Mouse (Mus musculus): ENCODE measurements at regions not wholly inside any gene's neighbourhood (a gene's known extent, or its start where the extent isn't known, plus 50 kb on each side); places are given as distances from the start of the nearest gene placed in this dataset.

- H3K36me3 ChIP-seq (ENCODE audit: control insufficient read depth, insufficient read depth, low read length), result no peaks in the 10 kb centered on the region
- ATAC-seq (replicated peaks; ENCODE audit: low FRiP score, low TSS enrichment, low read depth), result no peak
- no peaks in the 10 kb centered on the region for H3K9me3 ChIP-seq (ENCODE audit: control insufficient read depth, low read length)
- no peak overlapping the region for H3K4me3 ChIP-seq (ENCODE audit: low read depth, low read length)
- DNase-seq (ENCODE audit: low spot score), result no peak
- no peak overlapping the region for H3K27ac ChIP-seq (ENCODE audit: low read depth)
- H3K4me2 ChIP-seq (ENCODE audit: low read length), result no peak overlapping the region
- H3K9ac ChIP-seq (ENCODE audit: low read length), result no peak overlapping the region
- 84% methylated on average over 6 of the region's 6 CpGs for WGBS
- H3K27me3 ChIP-seq (replicated peaks; ENCODE audit: control insufficient read depth, insufficient read depth, low read length), result no peaks in the 10 kb centered on the region
- no peaks in the 10 kb centered on the region for H3K4me1 ChIP-seq (replicated peaks; ENCODE audit: control insufficient read depth, insufficient read depth, low read length)
Observed at GRCm38 (mm10) chr4:34155501-34155900, 105.5 kb upstream of the Spaca1 start.

- H3K36me3 ChIP-seq (ENCODE audit: control insufficient read depth, insufficient read depth, low read length), result no peaks in the 10 kb centered on the region
- ATAC-seq (replicated peaks; ENCODE audit: low FRiP score, low TSS enrichment, low read depth), result no peak
- H3K9me3 ChIP-seq (ENCODE audit: control insufficient read depth, low read length), result peaks cover 4% of the 10 kb centered on the region; the same call in 1 of the 2 replicates
- H3K9ac ChIP-seq (ENCODE audit: low read length), result no peak overlapping the region
- H3K4me2 ChIP-seq (ENCODE audit: low read length), result no peak overlapping the region
- no peak overlapping the region for H3K27ac ChIP-seq (ENCODE audit: low read depth)
- no peaks in the 10 kb centered on the region for H3K27me3 ChIP-seq (replicated peaks; ENCODE audit: control insufficient read depth, insufficient read depth, low read length)
- H3K4me3 ChIP-seq (ENCODE audit: low read depth, low read length), result no peak overlapping the region
- 75% methylated on average over 6 of the region's 6 CpGs for WGBS
- no peaks in the 10 kb centered on the region for H3K4me1 ChIP-seq (replicated peaks; ENCODE audit: control insufficient read depth, insufficient read depth, low read length)
- no peak for DNase-seq (ENCODE audit: low spot score)
Observed at GRCm38 (mm10) chr4:34157818-34158511, 108.0 kb upstream of the Spaca1 start.

GRCm38 (mm10) chr4:34171265-34171862, 121.4 kb upstream of the Spaca1 start:
- H3K27me3 ChIP-seq (replicated peaks; ENCODE audit: control insufficient read depth, insufficient read depth, low read length), result no peaks in the 10 kb centered on the region
- H3K4me1 ChIP-seq (replicated peaks; ENCODE audit: control insufficient read depth, insufficient read depth, low read length), result no peaks in the 10 kb centered on the region
- no peak overlapping the region for H3K4me2 ChIP-seq (ENCODE audit: low read length)
- no peak overlapping the region for H3K27ac ChIP-seq (ENCODE audit: low read depth)
- no peak for ATAC-seq (replicated peaks; ENCODE audit: low FRiP score, low TSS enrichment, low read depth)
- H3K4me3 ChIP-seq (ENCODE audit: low read depth, low read length), result no peak overlapping the region
- DNase-seq (ENCODE audit: low spot score), result no peak
- H3K9ac ChIP-seq (ENCODE audit: low read length), result no peak overlapping the region
- H3K9me3 ChIP-seq (ENCODE audit: control insufficient read depth, low read length), result no peaks in the 10 kb centered on the region
- H3K36me3 ChIP-seq (ENCODE audit: control insufficient read depth, insufficient read depth, low read length), result no peaks in the 10 kb centered on the region
- WGBS, result 79% methylated on average over 4 of the region's 4 CpGs

GRCm38 (mm10) chr4:34172000-34172399, 122.0 kb upstream of the Spaca1 start:
- H3K4me3 ChIP-seq (ENCODE audit: low read depth, low read length), result no peak overlapping the region
- no peak overlapping the region for H3K4me2 ChIP-seq (ENCODE audit: low read length)
- no peaks in the 10 kb centered on the region for H3K4me1 ChIP-seq (replicated peaks; ENCODE audit: control insufficient read depth, insufficient read depth, low read length)
- no peak overlapping the region for H3K27ac ChIP-seq (ENCODE audit: low read depth)
- DNase-seq (ENCODE audit: low spot score) (no peak), ATAC-seq (replicated peaks; ENCODE audit: low FRiP score, low TSS enrichment, low read depth) (no peak)
- no peaks in the 10 kb centered on the region for H3K36me3 ChIP-seq (ENCODE audit: control insufficient read depth, insufficient read depth, low read length)
- WGBS, result 76% methylated on average over 3 of the region's 3 CpGs
- H3K9me3 ChIP-seq (ENCODE audit: control insufficient read depth, low read length), result no peaks in the 10 kb centered on the region
- H3K27me3 ChIP-seq (replicated peaks; ENCODE audit: control insufficient read depth, insufficient read depth, low read length), result no peaks in the 10 kb centered on the region
- no peak overlapping the region for H3K9ac ChIP-seq (ENCODE audit: low read length)

GRCm38 (mm10) chr4:34177421-34177820, 127.4 kb upstream of the Spaca1 start:
- Histone ChIP-seq H3K4me1 (replicated peaks; ENCODE audit: control insufficient read depth, insufficient read depth, low read length) (no peaks in the 10 kb centered on the region), H3K9ac (ENCODE audit: low read length) (no peak overlapping the region), H3K4me3 (ENCODE audit: low read depth, low read length) (no peak overlapping the region), H3K4me2 (ENCODE audit: low read length) (no peak overlapping the region), H3K27me3 (replicated peaks; ENCODE audit: control insufficient read depth, insufficient read depth, low read length) (no peaks in the 10 kb centered on the region), H3K27ac (ENCODE audit: low read depth) (no peak overlapping the region), H3K9me3 (ENCODE audit: control insufficient read depth, low read length) (no peaks in the 10 kb centered on the region), H3K36me3 (ENCODE audit: control insufficient read depth, insufficient read depth, low read length) (no peaks in the 10 kb centered on the region)
- ATAC-seq (replicated peaks; ENCODE audit: low FRiP score, low TSS enrichment, low read depth), result no peak
- no peak for DNase-seq (ENCODE audit: low spot score)
- WGBS, result 93% methylated on average over 1 of the region's 1 CpGs

- 92% methylated on average over 5 of the region's 5 CpGs for WGBS
- Histone ChIP-seq H3K9ac (ENCODE audit: low read length) (no peak overlapping the region), H3K9me3 (ENCODE audit: control insufficient read depth, low read length) (no peaks in the 10 kb centered on the region), H3K4me1 (replicated peaks; ENCODE audit: control insufficient read depth, insufficient read depth, low read length) (no peaks in the 10 kb centered on the region), H3K27ac (ENCODE audit: low read depth) (no peak overlapping the region), H3K36me3 (ENCODE audit: control insufficient read depth, insufficient read depth, low read length) (no peaks in the 10 kb centered on the region), H3K27me3 (replicated peaks; ENCODE audit: control insufficient read depth, insufficient read depth, low read length) (no peaks in the 10 kb centered on the region), H3K4me3 (ENCODE audit: low read depth, low read length) (no peak overlapping the region), H3K4me2 (ENCODE audit: low read length) (no peak overlapping the region)
- no peak for DNase-seq (ENCODE audit: low spot score)
- no peak for ATAC-seq (replicated peaks; ENCODE audit: low FRiP score, low TSS enrichment, low read depth)
Observed at GRCm38 (mm10) chr4:34186522-34186921, 136.5 kb upstream of the Spaca1 start.

- WGBS, result 68% methylated on average over 10 of the region's 10 CpGs
- no peaks in the 10 kb centered on the region for H3K36me3 ChIP-seq (ENCODE audit: control insufficient read depth, insufficient read depth, low read length)
- no peak overlapping the region for H3K27ac ChIP-seq (ENCODE audit: low read depth)
- H3K4me2 ChIP-seq (ENCODE audit: low read length), result no peak overlapping the region
- no peaks in the 10 kb centered on the region for H3K9me3 ChIP-seq (ENCODE audit: control insufficient read depth, low read length)
- no peaks in the 10 kb centered on the region for H3K4me1 ChIP-seq (replicated peaks; ENCODE audit: control insufficient read depth, insufficient read depth, low read length)
- no peak overlapping the region for H3K9ac ChIP-seq (ENCODE audit: low read length)
- no peak overlapping the region for H3K4me3 ChIP-seq (ENCODE audit: low read depth, low read length)
- no peaks in the 10 kb centered on the region for H3K27me3 ChIP-seq (replicated peaks; ENCODE audit: control insufficient read depth, insufficient read depth, low read length)
- no peak for DNase-seq (ENCODE audit: low spot score)
- ATAC-seq (replicated peaks; ENCODE audit: low FRiP score, low TSS enrichment, low read depth), result no peak
Observed at GRCm38 (mm10) chr4:34203193-34203848, 153.3 kb upstream of the Spaca1 start.

- ATAC-seq (replicated peaks; ENCODE audit: low FRiP score, low TSS enrichment, low read depth), result no peak
- Histone ChIP-seq H3K4me2 (ENCODE audit: low read length) (no peak overlapping the region), H3K4me1 (replicated peaks; ENCODE audit: control insufficient read depth, insufficient read depth, low read length) (no peaks in the 10 kb centered on the region), H3K27ac (ENCODE audit: low read depth) (no peak overlapping the region), H3K36me3 (ENCODE audit: control insufficient read depth, insufficient read depth, low read length) (no peaks in the 10 kb centered on the region), H3K27me3 (replicated peaks; ENCODE audit: control insufficient read depth, insufficient read depth, low read length) (no peaks in the 10 kb centered on the region), H3K9me3 (ENCODE audit: control insufficient read depth, low read length) (no peaks in the 10 kb centered on the region), H3K9ac (ENCODE audit: low read length) (no peak overlapping the region), H3K4me3 (ENCODE audit: low read depth, low read length) (no peak overlapping the region)
- 57% methylated on average over 5 of the region's 5 CpGs for WGBS
- no peak for DNase-seq (ENCODE audit: low spot score)
Observed at GRCm38 (mm10) chr4:34209179-34209896, 159.3 kb upstream of the Spaca1 start.
